Mouse (Mus musculus) G1E (cell line): ENCODE measurements around the gene Sdk1.

ENCODE experiments used
- CTCF ChIP-seq: IDR thresholded peaks from 2 replicates; pipeline ENCODE4 v1.5.1; 2012; ENCODE audit warnings: low read depth, low read length, inconsistent platforms, mixed read lengths
- GATA1 ChIP-seq: IDR thresholded peaks from 2 replicates; pipeline ENCODE4 v1.6.1; 2012; ENCODE audit warnings: borderline replicate concordance, low read length, inconsistent platforms, mixed read lengths

DNA sequence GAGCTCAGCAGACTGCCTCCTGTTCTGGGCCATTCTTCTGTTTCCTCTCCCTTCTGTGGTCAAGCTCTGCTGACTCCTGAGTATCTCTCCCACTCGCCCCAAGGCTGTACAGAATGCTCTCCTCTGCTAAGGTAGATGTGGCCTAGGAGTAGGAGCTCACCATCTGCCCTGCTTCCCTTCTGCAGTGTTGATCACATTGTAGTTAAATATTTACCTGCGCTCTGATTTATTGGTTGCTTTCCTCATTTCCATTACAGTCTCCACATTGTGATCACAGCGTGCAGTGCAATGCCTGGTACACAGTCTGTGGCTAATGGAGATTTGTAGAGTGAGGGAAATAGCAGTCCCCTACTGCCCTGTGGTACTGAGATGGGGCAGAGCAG, 139.5 kb downstream of the Sdk1 start:
- no peak for TF ChIP-seq CTCF
- no peak for TF ChIP-seq GATA1
